Mouse (Mus musculus) monocyte, adult 5-6 weeks (primary cell): ENCODE data around the gene Dnajc15. TPM values are rescaled to one million over a fixed set of nuclear protein-coding genes. Genes with fewer than 3 reads are reported as not detected.

Source experiments
- ATAC-seq: fragments of 153-309, 156-312 bp; replicated peaks from 2 replicates; pipeline ENCODE4 v1.8.0; 2017; ENCODE audit warnings: mild to moderate bottlenecking; ENCODE audit not compliant: low TSS enrichment, insufficient number of reproducible peaks, severe bottlenecking, poor library complexity, low FRiP score
- total RNA-seq: library from RNA; stranded (forward); fragments of 200-1000, 200-491, 200-594 nt; gene quantifications from 3 replicates; pipeline ENCODE4 v1.2.3, GENCODE M21; 2017

The Dnajc15 gene
- total RNA-seq, 1 experiment from 2014 or later: 77.1 TPM

DNA sequence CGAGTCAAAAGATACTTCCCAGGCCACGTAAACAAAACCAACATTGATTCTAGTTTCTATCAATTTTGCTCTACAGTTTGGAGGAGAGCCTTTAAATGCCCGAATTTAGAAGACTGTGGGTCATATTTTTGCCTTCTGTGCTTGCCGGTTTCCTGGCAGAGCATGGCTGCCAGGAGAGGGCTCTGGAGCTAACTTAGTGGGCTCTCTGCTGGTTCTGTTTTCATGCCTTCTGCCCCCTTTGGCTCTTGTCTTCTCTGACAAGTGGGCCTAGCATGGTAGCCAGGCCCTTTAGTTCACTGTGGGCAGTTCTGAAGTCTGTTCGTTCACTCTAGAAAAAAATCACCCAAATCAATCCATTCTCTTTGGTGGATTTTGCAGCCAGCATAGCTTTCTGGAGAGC is 63.5 kb downstream of the Dnajc15 start:
- no peak for ATAC-seq

DNA sequence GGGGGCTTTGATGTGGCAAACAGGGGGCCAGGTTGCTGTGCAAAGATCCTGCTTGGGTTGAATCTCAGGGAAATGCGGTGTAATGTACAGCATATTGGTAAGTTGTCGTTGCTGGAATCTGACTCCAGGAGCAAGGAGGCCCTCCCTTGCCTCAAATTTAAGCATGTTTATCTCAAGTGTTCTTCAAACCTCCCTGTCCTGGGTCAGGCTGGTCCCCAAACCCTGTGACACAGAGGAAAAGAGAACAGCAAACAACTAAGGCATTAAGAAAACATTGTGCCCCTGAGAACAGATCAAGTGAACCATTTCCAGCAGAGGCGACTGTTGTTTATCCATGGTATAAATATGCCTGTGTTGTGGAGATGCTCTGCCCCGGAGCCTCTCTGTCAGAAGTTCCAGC is 67.1 kb downstream of the Dnajc15 start:
- no peak for ATAC-seq

DNA sequence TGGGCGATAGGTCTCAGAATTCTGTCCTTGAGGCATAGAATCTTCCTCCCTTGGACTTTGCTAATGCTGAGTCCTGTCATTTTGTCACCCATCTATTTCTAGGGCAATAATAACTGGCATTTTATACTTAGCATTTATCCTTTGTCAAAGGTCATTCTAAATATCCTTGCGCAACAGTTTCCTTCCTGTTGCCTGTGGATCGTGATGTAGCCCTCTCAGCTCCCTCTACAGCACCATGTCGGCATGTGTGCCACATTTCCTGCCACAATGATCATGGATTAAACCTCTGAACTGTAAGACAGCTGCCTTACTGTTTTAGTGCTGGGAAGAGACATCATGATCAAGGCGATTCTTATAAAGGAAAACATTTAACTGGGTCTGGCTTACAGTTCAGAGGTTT is 68.6 kb downstream of the Dnajc15 start:
- ATAC-seq: peak; percentile 89

DNA sequence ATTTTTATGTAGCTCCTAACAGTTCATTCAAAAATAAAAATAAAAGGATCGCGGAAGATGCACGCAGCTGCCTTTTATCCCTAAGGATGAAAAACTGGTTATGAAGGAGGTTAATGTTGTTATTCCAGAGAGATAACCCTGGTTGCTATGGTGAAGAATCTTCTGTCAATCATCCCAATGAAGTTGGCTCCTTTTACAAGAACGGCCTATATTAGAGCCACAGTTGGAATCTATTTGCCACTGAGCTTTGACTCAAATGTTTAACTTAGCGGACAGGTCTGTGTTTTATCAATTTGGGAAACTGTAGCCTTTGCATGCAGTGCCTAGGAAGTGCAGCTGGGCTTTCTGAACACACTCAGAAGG is 72.7 kb downstream of the Dnajc15 start:
- ATAC-seq: no peak

DNA sequence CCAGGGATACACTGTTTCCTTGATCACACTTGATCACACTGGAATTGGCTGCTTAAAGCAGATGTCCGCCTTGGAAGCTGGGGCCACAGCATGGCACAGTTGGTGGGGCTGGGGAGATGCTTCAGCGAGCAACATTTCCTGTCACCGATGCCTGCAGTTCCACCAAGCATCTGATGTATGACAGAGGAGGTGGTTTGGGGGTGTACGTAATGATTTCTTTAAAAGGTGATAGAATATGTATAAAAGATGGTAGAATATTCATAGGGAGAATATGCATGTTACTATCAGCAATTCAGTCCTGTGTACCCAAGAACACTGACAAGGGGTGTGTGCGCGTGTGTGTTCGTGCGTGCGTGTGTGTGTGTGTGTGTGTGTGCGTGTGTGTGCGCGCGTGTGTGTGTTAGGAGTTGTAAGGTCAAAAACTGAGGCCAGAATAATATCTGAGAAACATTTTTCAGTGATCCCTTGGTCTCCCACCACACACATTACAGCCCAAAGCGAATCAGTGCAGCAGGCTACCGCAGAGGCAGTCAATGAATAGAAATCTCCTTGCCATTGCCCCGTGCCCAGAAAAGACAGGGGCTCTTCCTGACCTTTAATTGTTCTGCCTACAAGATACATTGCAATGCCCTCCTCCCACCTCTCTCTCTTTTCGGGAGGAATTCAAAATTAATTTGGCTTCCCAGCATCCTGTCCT is 73.2 kb downstream of the Dnajc15 start:
- no peak for ATAC-seq

DNA sequence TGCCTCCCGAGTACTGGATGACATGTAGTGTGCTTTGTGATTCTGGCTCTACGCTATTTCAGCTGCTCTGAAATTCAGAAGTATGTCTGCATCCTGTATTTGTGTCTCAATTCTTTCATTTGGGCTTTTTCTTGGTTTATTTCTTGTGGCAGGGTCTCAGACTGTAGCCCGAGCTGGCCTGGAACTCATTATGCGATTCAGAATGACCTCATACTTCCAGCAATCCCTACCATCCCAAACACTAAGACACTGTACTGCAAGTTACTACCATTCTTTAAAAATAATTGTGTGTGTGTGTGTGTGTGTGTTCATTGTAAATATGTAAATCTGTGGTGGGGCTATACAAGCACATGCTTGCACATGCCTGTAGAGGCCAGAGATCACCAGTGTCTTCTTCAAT is 78.4 kb downstream of the Dnajc15 start:
- no peak for ATAC-seq

DNA sequence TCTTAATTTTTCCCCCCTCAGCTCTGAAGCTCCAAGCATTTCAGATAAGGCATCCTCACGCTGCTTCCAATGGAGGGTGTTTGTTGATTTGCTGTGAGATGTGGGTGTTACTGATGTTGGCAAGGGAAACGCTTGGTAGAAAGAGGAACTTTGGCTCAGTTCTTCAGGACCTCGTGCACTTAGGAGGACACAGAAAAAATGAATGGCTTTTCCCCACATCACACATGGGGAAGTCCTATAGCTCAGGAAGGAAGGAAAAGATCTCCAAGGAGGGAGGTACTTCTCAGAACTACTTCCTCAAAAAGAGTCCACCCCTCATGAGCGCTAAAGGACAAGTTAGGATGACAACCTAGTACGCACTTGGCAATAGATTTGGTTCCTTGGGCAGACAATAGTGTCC is 79.7 kb downstream of the Dnajc15 start:
- ATAC-seq: peak; percentile 84

DNA sequence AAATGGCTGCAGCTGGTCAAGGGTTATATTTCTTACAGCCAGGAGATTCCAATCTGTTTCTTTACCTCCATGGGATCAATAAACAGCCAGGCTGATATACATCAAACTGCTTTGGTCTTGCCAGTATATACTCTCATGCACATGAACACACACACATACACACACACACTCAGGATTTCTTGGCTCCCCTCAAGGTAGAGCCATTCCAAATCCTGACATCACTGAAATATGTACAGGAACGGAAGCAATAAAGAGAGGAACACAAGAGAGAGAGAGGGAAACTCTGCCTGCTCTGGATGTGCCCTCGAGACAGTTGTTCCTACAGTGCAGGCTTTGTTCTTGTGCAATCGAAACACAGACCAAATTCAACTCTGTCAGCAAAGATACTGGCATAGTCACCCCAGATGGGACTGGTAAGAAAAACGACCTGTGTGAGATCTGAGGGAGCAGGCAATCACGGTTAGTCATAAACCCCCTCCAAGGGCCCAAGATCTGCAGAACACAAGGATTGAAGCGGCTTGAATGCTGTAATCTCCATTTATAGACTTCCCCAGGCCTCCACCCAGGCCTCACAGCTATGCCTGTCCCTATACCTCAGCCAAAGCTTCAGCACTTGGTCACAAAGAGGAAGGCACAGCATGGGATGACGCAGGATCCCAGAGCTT is 80.5 kb downstream of the Dnajc15 start:
- 0 out of 2 replicates have a peak, but pooled peaks have one; percentile 16 for ATAC-seq

DNA sequence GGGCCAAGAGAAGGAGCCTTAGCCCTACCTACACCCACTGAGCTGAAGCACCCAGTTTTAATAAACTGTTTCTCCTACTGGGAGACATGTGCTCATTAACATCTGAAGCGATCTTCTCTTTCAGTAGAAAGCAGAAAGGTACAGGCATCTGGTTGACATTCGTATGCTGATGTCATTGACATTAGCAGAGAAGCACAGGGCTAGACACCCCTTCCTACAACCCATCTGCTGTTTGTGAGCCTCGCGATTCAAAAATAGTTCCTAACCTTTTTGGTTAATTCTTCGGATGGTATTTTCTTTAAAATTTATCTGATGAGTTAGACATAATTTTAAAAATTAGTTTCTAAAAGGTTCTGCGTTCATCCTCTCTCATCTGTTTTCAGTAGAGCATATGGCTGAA is 81.9 kb downstream of the Dnajc15 start:
- no peak for ATAC-seq

- ATAC-seq: peak; percentile 78
These were observed 91.7 kb downstream of the Dnajc15 start for GRCm38 (mm10) chr14:77783217-77783616.

GRCm38 (mm10) chr14:77777365-77777764 is 97.6 kb downstream of the Dnajc15 start:
- ATAC-seq: no peak

- no peak for ATAC-seq
These were observed 98.9 kb downstream of the Dnajc15 start for GRCm38 (mm10) chr14:77776005-77776531.

DNA sequence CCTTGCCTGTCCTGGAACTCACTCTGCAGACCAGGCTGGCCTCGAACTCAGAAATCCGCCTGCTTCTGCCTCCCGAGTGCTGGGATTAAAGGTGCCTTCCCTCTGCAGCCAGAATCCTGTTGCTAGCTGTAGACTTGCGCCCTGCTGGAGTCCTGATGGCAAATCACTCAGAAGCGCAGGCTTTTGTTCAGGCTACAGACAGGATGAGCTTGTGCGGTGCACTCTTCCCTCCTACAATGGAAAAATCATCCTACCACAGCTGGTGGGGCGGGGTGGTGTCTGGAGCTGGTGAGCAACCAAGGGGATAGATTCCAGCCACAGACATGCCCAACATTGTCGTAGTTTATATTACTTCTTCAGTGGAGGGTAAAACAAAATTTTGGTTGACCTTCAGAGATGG is 101.6 kb downstream of the Dnajc15 start:
- no peak for ATAC-seq

- no peak for ATAC-seq
These were observed 103.3 kb downstream of the Dnajc15 start for GRCm38 (mm10) chr14:77771626-77772025.

Other genes starting within 250 kb of the Dnajc15 start
- gene Epsti1, start 29.1 kb upstream of the Dnajc15 start, total RNA-seq: 346 to 503 TPM (median 357 TPM) in 3 replicates
- not detected in 3 replicates for gene Fam216b, start 213.9 kb upstream of the Dnajc15 start, total RNA-seq